Comparison of ENCODE assay signal across 9 mouse cellular contexts in genomic region chr14:45580923-45581827, GRCm38 (mm10). TPM values are rescaled to one million over a fixed set of nuclear protein-coding genes. Genes with fewer than 3 reads are reported as not detected.
DNase-seq lines count a peak whose midpoint lies in the region; ATAC-seq lines count a peak whose summit lies in the region.
"Not testable (repeated sequence)": the region's sequence is repeated elsewhere in the genome, so short reads cannot be mapped to it uniquely, and the experiment has no call there.
"Had no signal": no experiment of that assay in that cellular context is flagged by ENCODE, and none has a peak within 500 bp of the region (broad histone marks: within the 10 kb centered on the region; RNA-seq: fewer than 3 reads in every experiment).

No protein-coding gene starts in this region.

- H3K9ac ChIP-seq in forebrain, embryonic 13.5 days; hindbrain, embryonic 15.5 days; midbrain, embryonic 15.5 days; neural tube, embryonic 15.5 days (replicated peaks): not testable (repeated sequence)

- not testable (repeated sequence) for H3K4me3 ChIP-seq in forebrain, embryonic 13.5 days; hindbrain, embryonic 15.5 days; midbrain, embryonic 15.5 days; neural tube, embryonic 15.5 days (replicated peaks)

- H3K4me2 ChIP-seq in forebrain, embryonic 13.5 days; hindbrain, embryonic 15.5 days; midbrain, embryonic 15.5 days; neural tube, embryonic 15.5 days: not testable (repeated sequence)

- H3K4me1 ChIP-seq in forebrain, embryonic 13.5 days; hindbrain, embryonic 15.5 days (replicated peaks); midbrain, embryonic 15.5 days; neural tube, embryonic 15.5 days: not testable (repeated sequence)

- H3K36me3 ChIP-seq in forebrain, embryonic 13.5 days (ENCODE audit: poor library complexity, severe bottlenecking); hindbrain, embryonic 15.5 days; midbrain, embryonic 15.5 days (replicated peaks); neural tube, embryonic 15.5 days: not testable (repeated sequence)

- H3K9me3 ChIP-seq in forebrain, embryonic 13.5 days (replicated peaks); hindbrain, embryonic 15.5 days; midbrain, embryonic 15.5 days; neural tube, embryonic 15.5 days (replicated peaks): not testable (repeated sequence)

- H3K27me3 ChIP-seq in forebrain, embryonic 13.5 days; hindbrain, embryonic 15.5 days; midbrain, embryonic 15.5 days (replicated peaks); neural tube, embryonic 15.5 days (replicated peaks): not testable (repeated sequence)

- DNase-seq in Muller cell, postnatal 12 days (ENCODE audit: inconsistent ontology term) = peak; percentile 36
- peak; percentile 49 to 57 for DNase-seq in frontal cortex, postnatal 10 days (ENCODE audit: low spot score in 2 of 2)
- peak; percentile 49 to 68 for DNase-seq in layer of hippocampus, adult 8-10 months (ENCODE audit: low spot score in 2 of 2)
- DNase-seq in left cerebral cortex, postnatal 14 days (ENCODE audit: low spot score in 2 of 2) = peak; percentile 57 to 72

- not testable (repeated sequence) for H3K27ac ChIP-seq in forebrain, embryonic 13.5 days
- H3K27ac ChIP-seq in hindbrain, embryonic 15.5 days (replicated peaks) = peak overlapping the region; percentile 72; the same call in 1 of the 2 replicates
- H3K27ac ChIP-seq in midbrain, embryonic 15.5 days = peak overlapping the region; percentile 66; the same call in 1 of the 2 replicates
- 0 out of 2 replicates have a peak overlapping the region, but pooled peaks have one; percentile 70 for H3K27ac ChIP-seq in neural tube, embryonic 15.5 days (replicated peaks)

- intact Hi-C loops in left cerebral cortex, postnatal 14 days (cut with DNase I) = not testable (repeated sequence)

- 35% methylated on average over 3 of the region's 3 CpGs for WGBS in forebrain, embryonic 13.5 days
- 63% methylated on average over 3 of the region's 3 CpGs for WGBS in hindbrain, embryonic 15.5 days
- WGBS in midbrain, embryonic 15.5 days = 62% methylated on average over 3 of the region's 3 CpGs
- 66% methylated on average over 3 of the region's 3 CpGs for WGBS in neural tube, embryonic 15.5 days

- ATAC-seq in forebrain, embryonic 13.5 days = peak; percentile 76
- ATAC-seq in hindbrain, embryonic 15.5 days (ENCODE audit: low FRiP score, low read depth) = peak; percentile 88
- peak; percentile 79 for ATAC-seq in midbrain, embryonic 15.5 days (replicated peaks)
- ATAC-seq in neural tube, embryonic 15.5 days (ENCODE audit: low FRiP score) = peak; percentile 87

RNA-seq across cellular contexts. Expression of gene Fermt2, which starts 51.3 kb away (rescaled TPM):
- 60.5 and 62.9 TPM in 2 replicates for polyA plus RNA-seq in forebrain, embryonic 13.5 days (2015; fragmentation: Nextera tagmentation; extraction: Ambion mirVana)
- 62.3 and 69.9 TPM in 2 replicates for polyA plus RNA-seq in hindbrain, embryonic 15.5 days (2015; fragmentation: Nextera tagmentation; extraction: Ambion mirVana)
- total RNA-seq in layer of hippocampus, adult 8-10 months (2022) = 100 to 1,000 TPM in 3 of 4 experiments, 10 to 100 TPM in 1; 94.1 to 107 (median 101) TPM
- 100 to 1,000 TPM; 100 to 114 TPM for total RNA-seq in left cerebral cortex, postnatal 14 days (2021)
- 55.3 and 67.1 TPM in 2 replicates for polyA plus RNA-seq in midbrain, embryonic 15.5 days (2015; fragmentation: Nextera tagmentation; extraction: Ambion mirVana)
- 78.7 and 103 TPM in 2 replicates for polyA plus RNA-seq in neural tube, embryonic 15.5 days (2015; fragmentation: Nextera tagmentation; extraction: Ambion mirVana)
- total RNA-seq: megakaryocyte progenitor cell, adult 5-6 weeks had no signal
